Mouse (Mus musculus): ENCODE measurements at regions not wholly inside any gene's neighbourhood (a gene's known extent, or its start where the extent isn't known, plus 50 kb on each side); places are given as distances from the start of the nearest gene placed in this dataset.

- no peak overlapping the region for H3K4me2 ChIP-seq
- no peaks in the 10 kb centered on the region for H3K36me3 ChIP-seq
- ATAC-seq (ENCODE audit: insufficient read depth, low FRiP score, low read depth) = no peak
- H3K9me3 ChIP-seq = no peaks in the 10 kb centered on the region
- H3K27me3 ChIP-seq (replicated peaks) = no peaks in the 10 kb centered on the region
- no peak overlapping the region for H3K27ac ChIP-seq
- no peak overlapping the region for H3K9ac ChIP-seq
- 71% methylated on average over 3 of the region's 3 CpGs for WGBS
- peaks cover 9% of the 10 kb centered on the region for H3K4me1 ChIP-seq
- no peak overlapping the region for H3K4me3 ChIP-seq (replicated peaks)
Measured at GRCm38 (mm10) chr2:79550432-79550831, 84.7 kb upstream of the Itprid2 start.

GRCm38 (mm10) chr2:79552481-79552880 lies 82.7 kb upstream of the Itprid2 start:
- Histone ChIP-seq H3K4me3 (replicated peaks) (no peak overlapping the region), H3K27me3 (replicated peaks) (no peaks in the 10 kb centered on the region), H3K9me3 (no peaks in the 10 kb centered on the region), H3K9ac (no peak overlapping the region), H3K4me1 (peaks cover 9% of the 10 kb centered on the region), H3K4me2 (no peak overlapping the region), H3K27ac (no peak overlapping the region), H3K36me3 (no peaks in the 10 kb centered on the region)
- WGBS = 73% methylated on average over 5 of the region's 5 CpGs
- ATAC-seq (ENCODE audit: insufficient read depth, low FRiP score, low read depth) = no peak

GRCm38 (mm10) chr2:79555395-79555794 lies 79.8 kb upstream of the Itprid2 start:
- H3K4me1 ChIP-seq = no peaks in the 10 kb centered on the region
- H3K36me3 ChIP-seq = no peaks in the 10 kb centered on the region
- no peak overlapping the region for H3K4me2 ChIP-seq
- ATAC-seq (ENCODE audit: insufficient read depth, low FRiP score, low read depth) = no peak
- H3K27me3 ChIP-seq (replicated peaks) = no peaks in the 10 kb centered on the region
- H3K9me3 ChIP-seq = no peaks in the 10 kb centered on the region
- no peak overlapping the region for H3K27ac ChIP-seq
- no peak overlapping the region for H3K9ac ChIP-seq
- H3K4me3 ChIP-seq (replicated peaks) = no peak overlapping the region
- 59% methylated on average over 2 of the region's 2 CpGs for WGBS

GRCm38 (mm10) chr2:79557361-79557760 lies 77.8 kb upstream of the Itprid2 start:
- Histone ChIP-seq H3K27me3 (replicated peaks) (no peaks in the 10 kb centered on the region), H3K36me3 (no peaks in the 10 kb centered on the region), H3K9me3 (no peaks in the 10 kb centered on the region), H3K4me1 (no peaks in the 10 kb centered on the region), H3K9ac (no peak overlapping the region), H3K27ac (no peak overlapping the region), H3K4me3 (replicated peaks) (no peak overlapping the region), H3K4me2 (no peak overlapping the region)
- no peak for ATAC-seq (ENCODE audit: insufficient read depth, low FRiP score, low read depth)
- WGBS = 87% methylated on average over 3 of the region's 3 CpGs

- Histone ChIP-seq H3K27me3 (replicated peaks) (no peaks in the 10 kb centered on the region), H3K4me1 (no peaks in the 10 kb centered on the region), H3K27ac (peak overlapping the region; percentile 37), H3K4me3 (replicated peaks) (no peak overlapping the region), H3K9me3 (no peaks in the 10 kb centered on the region), H3K9ac (no peak overlapping the region), H3K36me3 (no peaks in the 10 kb centered on the region), H3K4me2 (no peak overlapping the region)
- 26% methylated on average over 3 of the region's 3 CpGs for WGBS
- peak; percentile 91 for ATAC-seq (ENCODE audit: insufficient read depth, low FRiP score, low read depth)
Measured at GRCm38 (mm10) chr2:79566280-79566933, 68.7 kb upstream of the Itprid2 start.

GRCm38 (mm10) chr2:79567413-79567934 lies 67.7 kb upstream of the Itprid2 start:
- 78% methylated on average over 3 of the region's 3 CpGs for WGBS
- Histone ChIP-seq H3K36me3 (no peaks in the 10 kb centered on the region), H3K4me2 (no peak overlapping the region), H3K4me1 (no peaks in the 10 kb centered on the region), H3K9ac (no peak overlapping the region), H3K4me3 (replicated peaks) (no peak overlapping the region), H3K27me3 (replicated peaks) (no peaks in the 10 kb centered on the region), H3K9me3 (no peaks in the 10 kb centered on the region), H3K27ac (no peak overlapping the region)
- ATAC-seq (ENCODE audit: insufficient read depth, low FRiP score, low read depth) = no peak

GRCm38 (mm10) chr2:79569663-79570062 lies 65.5 kb upstream of the Itprid2 start:
- Histone ChIP-seq H3K4me3 (replicated peaks) (no peak overlapping the region), H3K27me3 (replicated peaks) (no peaks in the 10 kb centered on the region), H3K27ac (no peak overlapping the region), H3K9ac (no peak overlapping the region), H3K36me3 (no peaks in the 10 kb centered on the region), H3K4me2 (no peak overlapping the region), H3K4me1 (no peaks in the 10 kb centered on the region), H3K9me3 (no peaks in the 10 kb centered on the region)
- 84% methylated on average over 1 of the region's 1 CpGs for WGBS
- no peak for ATAC-seq (ENCODE audit: insufficient read depth, low FRiP score, low read depth)

GRCm38 (mm10) chr2:79571910-79572309 lies 63.2 kb upstream of the Itprid2 start:
- H3K4me1 ChIP-seq = no peaks in the 10 kb centered on the region
- no peak for ATAC-seq (ENCODE audit: insufficient read depth, low FRiP score, low read depth)
- no peak overlapping the region for H3K9ac ChIP-seq
- H3K27ac ChIP-seq = no peak overlapping the region
- H3K4me3 ChIP-seq (replicated peaks) = no peak overlapping the region
- H3K36me3 ChIP-seq = no peaks in the 10 kb centered on the region
- 81% methylated on average over 5 of the region's 5 CpGs for WGBS
- no peaks in the 10 kb centered on the region for H3K27me3 ChIP-seq (replicated peaks)
- no peak overlapping the region for H3K4me2 ChIP-seq
- H3K9me3 ChIP-seq = no peaks in the 10 kb centered on the region

GRCm38 (mm10) chr2:79575074-79575473 lies 60.1 kb upstream of the Itprid2 start:
- WGBS = 25% methylated on average over 6 of the region's 6 CpGs
- H3K9ac ChIP-seq = no peak overlapping the region
- H3K9me3 ChIP-seq = no peaks in the 10 kb centered on the region
- H3K4me1 ChIP-seq = no peaks in the 10 kb centered on the region; the same call in 1 of the 2 replicates
- H3K27me3 ChIP-seq (replicated peaks) = no peaks in the 10 kb centered on the region
- no peak overlapping the region for H3K4me3 ChIP-seq (replicated peaks)
- no peak overlapping the region for H3K4me2 ChIP-seq
- 0 out of 2 replicates have a peak, but pooled peaks have one; percentile 31 for ATAC-seq (ENCODE audit: insufficient read depth, low FRiP score, low read depth)
- no peaks in the 10 kb centered on the region for H3K36me3 ChIP-seq
- no peak overlapping the region for H3K27ac ChIP-seq

GRCm38 (mm10) chr2:79585022-79585774 lies 50.0 kb upstream of the Itprid2 start:
- 71% methylated on average over 7 of the region's 7 CpGs for WGBS
- peak overlapping the region; percentile 35; the same call in 1 of the 2 replicates for H3K27ac ChIP-seq
- no peaks in the 10 kb centered on the region for H3K27me3 ChIP-seq (replicated peaks)
- H3K4me2 ChIP-seq = no peak overlapping the region
- no peak overlapping the region for H3K9ac ChIP-seq
- ATAC-seq (ENCODE audit: insufficient read depth, low FRiP score, low read depth) = no peak
- no peak overlapping the region for H3K4me3 ChIP-seq (replicated peaks)
- no peaks in the 10 kb centered on the region for H3K4me1 ChIP-seq
- no peaks in the 10 kb centered on the region for H3K36me3 ChIP-seq
- H3K9me3 ChIP-seq = no peaks in the 10 kb centered on the region

Measured in stomach, embryonic 15.5 days (tissue).